10 mouse cellular contexts compared by ENCODE assay signal in genomic region chr4:127263438-127264182, GRCm38 (mm10). TPM values are rescaled to one million over a fixed set of nuclear protein-coding genes. Genes with fewer than 3 reads are reported as not detected.
DNase-seq lines count a peak whose midpoint lies in the region; ATAC-seq and TF ChIP-seq lines count a peak whose summit lies in the region.
"Had no signal": no experiment of that assay in that cellular context is flagged by ENCODE, and none has a peak within 500 bp of the region (broad histone marks: within the 10 kb centered on the region; RNA-seq: fewer than 3 reads in every experiment).

No protein-coding gene starts in this region.

- H3K9me3 ChIP-seq in midbrain, embryonic 16.5 days (replicated peaks; ENCODE audit: control insufficient read depth, low read length, poor library complexity, severe bottlenecking): no peaks in the 10 kb centered on the region
- no peaks in the 10 kb centered on the region for H3K9me3 ChIP-seq in midbrain, postnatal 0 days (ENCODE audit: low read length)
- H3K9me3 ChIP-seq in heart, postnatal 0 days (replicated peaks; ENCODE audit: control insufficient read depth, low read length): no peaks in the 10 kb centered on the region
- H3K9me3 ChIP-seq in liver, embryonic 12.5 days (replicated peaks): no peaks in the 10 kb centered on the region
- H3K9me3 ChIP-seq in stomach, postnatal 0 days (ENCODE audit: control insufficient read depth, low read length): no peaks in the 10 kb centered on the region
- no peaks in the 10 kb centered on the region for H3K9me3 ChIP-seq in forebrain, postnatal 0 days (ENCODE audit: low read length)

- no peaks in the 10 kb centered on the region for H3K4me1 ChIP-seq in midbrain, embryonic 16.5 days (ENCODE audit: control insufficient read depth, insufficient read depth, low read length)
- H3K4me1 ChIP-seq in midbrain, postnatal 0 days (ENCODE audit: insufficient read depth, low read length): no peaks in the 10 kb centered on the region
- 0 out of 2 replicates have a peak, but pooled peaks cover under 1% of the 10 kb centered on the region for H3K4me1 ChIP-seq in heart, postnatal 0 days (ENCODE audit: control insufficient read depth, insufficient read depth)
- 0 out of 2 replicates have a peak, but pooled peaks cover 18% of the 10 kb centered on the region for H3K4me1 ChIP-seq in liver, embryonic 12.5 days
- no peaks in the 10 kb centered on the region for H3K4me1 ChIP-seq in stomach, postnatal 0 days (replicated peaks; ENCODE audit: control insufficient read depth, insufficient read depth)
- no peaks in the 10 kb centered on the region for H3K4me1 ChIP-seq in forebrain, postnatal 0 days (ENCODE audit: insufficient read depth)

- no peaks in the 10 kb centered on the region for H3K36me3 ChIP-seq in midbrain, embryonic 16.5 days (ENCODE audit: control insufficient read depth, insufficient read depth, low read length)
- H3K36me3 ChIP-seq in midbrain, postnatal 0 days (ENCODE audit: insufficient read depth, low read length): no peaks in the 10 kb centered on the region
- no peaks in the 10 kb centered on the region for H3K36me3 ChIP-seq in heart, postnatal 0 days (replicated peaks; ENCODE audit: control insufficient read depth, insufficient read depth, low read length)
- H3K36me3 ChIP-seq in liver, embryonic 12.5 days: no peaks in the 10 kb centered on the region
- H3K36me3 ChIP-seq in stomach, postnatal 0 days (ENCODE audit: control insufficient read depth, insufficient read depth, low read length): no peaks in the 10 kb centered on the region
- no peaks in the 10 kb centered on the region for H3K36me3 ChIP-seq in forebrain, postnatal 0 days (ENCODE audit: insufficient read depth)

- WGBS in midbrain, embryonic 16.5 days: 63% methylated on average over 19 of the region's 19 CpGs
- WGBS in midbrain, postnatal 0 days: 64% methylated on average over 19 of the region's 19 CpGs
- 47% methylated on average over 19 of the region's 19 CpGs for WGBS in heart, postnatal 0 days
- WGBS in liver, embryonic 12.5 days (ENCODE audit: insufficient replicate concordance): 24% methylated on average over 19 of the region's 19 CpGs
- 60% methylated on average over 19 of the region's 19 CpGs for WGBS in stomach, postnatal 0 days
- whole genome bisulfite sequencing in forebrain, postnatal 0 days: 68% methylated on average over 19 of the region's 19 CpGs

- no peak for TF ChIP-seq CTCF in midbrain, postnatal 0 days (IDR thresholded peaks at IDR 0.05)
- TF ChIP-seq CTCF in heart, postnatal 0 days (IDR thresholded peaks at IDR 0.05; ENCODE audit: low read depth): no peak
- no peak for TF ChIP-seq CTCF in stomach, postnatal 0 days (IDR thresholded peaks at IDR 0.05; ENCODE audit: low read depth)
- no peak for TF ChIP-seq CTCF in forebrain, postnatal 0 days (IDR thresholded peaks at IDR 0.05; ENCODE audit: low read depth)

- DNase-seq in midbrain, postnatal 0 days (ENCODE audit: low spot score): no peak
- no peak for DNase-seq in heart, postnatal 0 days (ENCODE audit: low spot score)
- no peak for DNase-seq in stomach, postnatal 0 days (ENCODE audit: low spot score)
- no peak for DNase-seq in forebrain, postnatal 0 days
- DNase-seq: left cerebral cortex, postnatal 4 days; thymus, postnatal 4 days had no signal

- no peak overlapping the region for H3K4me3 ChIP-seq in midbrain, embryonic 16.5 days (ENCODE audit: low read depth, low read length)
- H3K4me3 ChIP-seq in midbrain, postnatal 0 days (ENCODE audit: low read depth, low read length): no peak overlapping the region
- H3K4me3 ChIP-seq in heart, postnatal 0 days (ENCODE audit: low read depth, low read length): no peak overlapping the region
- no peak overlapping the region for H3K4me3 ChIP-seq in liver, embryonic 12.5 days
- H3K4me3 ChIP-seq in stomach, postnatal 0 days (ENCODE audit: low read depth, low read length): no peak overlapping the region
- no peak overlapping the region for H3K4me3 ChIP-seq in forebrain, postnatal 0 days (ENCODE audit: low read depth, low read length)

- no peak overlapping the region for H3K4me2 ChIP-seq in midbrain, embryonic 16.5 days (ENCODE audit: low read length)
- no peak overlapping the region for H3K4me2 ChIP-seq in midbrain, postnatal 0 days (ENCODE audit: low read depth, low read length, poor library complexity, severe bottlenecking)
- H3K4me2 ChIP-seq in heart, postnatal 0 days (ENCODE audit: low read depth, low read length): no peak overlapping the region
- H3K4me2 ChIP-seq in liver, embryonic 12.5 days: peak overlapping the region; percentile 13
- no peak overlapping the region for H3K4me2 ChIP-seq in stomach, postnatal 0 days (replicated peaks; ENCODE audit: low read depth)
- no peak overlapping the region for H3K4me2 ChIP-seq in forebrain, postnatal 0 days (ENCODE audit: low read depth)

- 0 out of 2 replicates have a peak, but pooled peaks have one; percentile 32 for TF ChIP-seq EP300 in heart, postnatal 0 days (IDR thresholded peaks at IDR 0.05; ENCODE audit: low read depth)
- no peak for TF ChIP-seq EP300 in stomach, postnatal 0 days (optimal IDR thresholded peaks at IDR 0.05)

- no peak overlapping the region for H3K9ac ChIP-seq in midbrain, embryonic 16.5 days (ENCODE audit: low read depth, low read length)
- H3K9ac ChIP-seq in midbrain, postnatal 0 days (replicated peaks; ENCODE audit: low read length, poor library complexity, severe bottlenecking): no peak overlapping the region
- no peak overlapping the region for H3K9ac ChIP-seq in heart, postnatal 0 days (replicated peaks; ENCODE audit: low read depth, low read length)
- no peak overlapping the region for H3K9ac ChIP-seq in liver, embryonic 12.5 days
- no peak overlapping the region for H3K9ac ChIP-seq in stomach, postnatal 0 days (ENCODE audit: low read length)
- H3K9ac ChIP-seq in forebrain, postnatal 0 days: no peak overlapping the region

- no peak for ATAC-seq in midbrain, embryonic 16.5 days
- ATAC-seq in midbrain, postnatal 0 days (ENCODE audit: low FRiP score): no peak
- peak; percentile 75 for ATAC-seq in heart, postnatal 0 days (ENCODE audit: insufficient read depth, low read depth)
- peak; percentile 54 for ATAC-seq in liver, embryonic 12.5 days
- ATAC-seq in stomach, postnatal 0 days (ENCODE audit: low FRiP score, low TSS enrichment): no peak
- ATAC-seq in monocyte, adult 5-6 weeks (replicated peaks; ENCODE audit: insufficient number of reproducible peaks, low FRiP score, low TSS enrichment, poor library complexity, severe bottlenecking): no peak
- ATAC-seq in forebrain, postnatal 0 days: no peak

- H3K27me3 ChIP-seq in midbrain, embryonic 16.5 days (ENCODE audit: control insufficient read depth, insufficient read depth, low read depth, low read length): no peaks in the 10 kb centered on the region
- no peaks in the 10 kb centered on the region for H3K27me3 ChIP-seq in midbrain, postnatal 0 days (ENCODE audit: insufficient read depth, low read length)
- H3K27me3 ChIP-seq in heart, postnatal 0 days (ENCODE audit: control insufficient read depth, insufficient read depth, low read length): 0 out of 2 replicates have a peak, but pooled peaks cover 6% of the 10 kb centered on the region
- no peaks in the 10 kb centered on the region for H3K27me3 ChIP-seq in liver, embryonic 12.5 days (replicated peaks)
- H3K27me3 ChIP-seq in stomach, postnatal 0 days (ENCODE audit: control insufficient read depth, insufficient read depth, low read length): no peaks in the 10 kb centered on the region
- no peaks in the 10 kb centered on the region for H3K27me3 ChIP-seq in forebrain, postnatal 0 days (ENCODE audit: insufficient read depth, low read length)

- H3K27ac ChIP-seq in midbrain, embryonic 16.5 days (ENCODE audit: low read length): peak overlapping the region; percentile 12; the same call in 1 of the 2 replicates
- no peak overlapping the region for H3K27ac ChIP-seq in midbrain, postnatal 0 days (ENCODE audit: low read depth, low read length)
- peak overlapping the region; percentile 80 for H3K27ac ChIP-seq in heart, postnatal 0 days (ENCODE audit: low read depth)
- H3K27ac ChIP-seq in liver, embryonic 12.5 days: peak overlapping the region; percentile 30; the same call in 1 of the 2 replicates
- H3K27ac ChIP-seq in stomach, postnatal 0 days (replicated peaks): peak overlapping the region; percentile 13; the same call in 1 of the 2 replicates
- H3K27ac ChIP-seq in forebrain, postnatal 0 days (ENCODE audit: low read depth, low read length): no peak overlapping the region

RNA-seq across cellular contexts. Expression of gene Smim12, which starts 20.0 kb away (rescaled TPM):
- 42.0 and 44.8 TPM in 2 replicates for polyA plus RNA-seq in midbrain, embryonic 16.5 days (2015; fragmentation: Nextera tagmentation; extraction: Ambion mirVana)
- 26.3 and 38.3 TPM in 2 replicates for total RNA-seq in midbrain, postnatal 0 days (2014; rRNA removed)
- polyA plus RNA-seq in midbrain, postnatal 0 days (2015; fragmentation: Nextera tagmentation; extraction: Ambion mirVana): 50.7 and 56.6 TPM in 2 replicates
- total RNA-seq in heart, postnatal 0 days (2014; rRNA removed; ENCODE audit: low replicate concordance): 58.4 and 58.6 TPM in 2 replicates
- polyA plus RNA-seq in heart, postnatal 0 days (2015; fragmentation: Nextera tagmentation; extraction: Ambion mirVana): 69.0 and 74.7 TPM in 2 replicates
- polyA plus RNA-seq in liver, embryonic 12.5 days (2016; fragmentation: Nextera tagmentation; extraction: Ambion mirVana): 33.9 and 35.3 TPM in 2 replicates
- polyA plus RNA-seq in stomach, postnatal 0 days (2015; fragmentation: Nextera tagmentation; extraction: Ambion mirVana): 37.7 and 41.1 TPM in 2 replicates
- 32.2 to 42.3 TPM (median 32.9 TPM) in 3 replicates for total RNA-seq in monocyte, adult 5-6 weeks (2017)
- total RNA-seq in forebrain, postnatal 0 days (2014; rRNA removed): 30.2 and 43.8 TPM in 2 replicates
- 61.4 and 64.8 TPM in 2 replicates for polyA plus RNA-seq in forebrain, postnatal 0 days (2015; fragmentation: Nextera tagmentation; extraction: Ambion mirVana)

RNA-seq across cellular contexts. Expression of gene Gja4, which starts 50.2 kb away (rescaled TPM):
- polyA plus RNA-seq in midbrain, embryonic 16.5 days (2015; fragmentation: Nextera tagmentation; extraction: Ambion mirVana): 18.1 and 20.8 TPM in 2 replicates
- 24.8 and 25.8 TPM in 2 replicates for total RNA-seq in midbrain, postnatal 0 days (2014; rRNA removed)
- polyA plus RNA-seq in midbrain, postnatal 0 days (2015; fragmentation: Nextera tagmentation; extraction: Ambion mirVana): 21.9 and 26.5 TPM in 2 replicates
- 38.4 and 45.0 TPM in 2 replicates for total RNA-seq in heart, postnatal 0 days (2014; rRNA removed; ENCODE audit: low replicate concordance)
- 20.7 and 23.4 TPM in 2 replicates for polyA plus RNA-seq in heart, postnatal 0 days (2015; fragmentation: Nextera tagmentation; extraction: Ambion mirVana)
- polyA plus RNA-seq in liver, embryonic 12.5 days (2016; fragmentation: Nextera tagmentation; extraction: Ambion mirVana): 2.5 and 3.1 TPM in 2 replicates
- polyA plus RNA-seq in stomach, postnatal 0 days (2015; fragmentation: Nextera tagmentation; extraction: Ambion mirVana): 7.3 and 8.0 TPM in 2 replicates
- not detected in 3 replicates for total RNA-seq in monocyte, adult 5-6 weeks (2017)
- total RNA-seq in forebrain, postnatal 0 days (2014; rRNA removed): 13.3 and 20.5 TPM in 2 replicates
- 15.3 and 15.7 TPM in 2 replicates for polyA plus RNA-seq in forebrain, postnatal 0 days (2015; fragmentation: Nextera tagmentation; extraction: Ambion mirVana)
- total RNA-seq: MEL had no signal

Comparison
In these comparisons a context has a peak if more than half of its experiments do, and no peak if none do; other contexts are left out.
1. H3K27ac ChIP-seq: peak in midbrain, embryonic 16.5 days (single experiment), heart, postnatal 0 days (single experiment), liver, embryonic 12.5 days (single experiment) and stomach, postnatal 0 days (single experiment); none in midbrain, postnatal 0 days (single experiment) and forebrain, postnatal 0 days (single experiment).
2. ATAC-seq: peak in heart, postnatal 0 days (single experiment) and liver, embryonic 12.5 days (single experiment); none in midbrain, embryonic 16.5 days (single experiment), midbrain, postnatal 0 days (single experiment), stomach, postnatal 0 days (single experiment), monocyte, adult 5-6 weeks (single experiment) and forebrain, postnatal 0 days (single experiment).